Mouse (Mus musculus) midbrain, embryonic 10.5 days (tissue): Measurements from ENCODE around the gene Rgs17. TPM values are rescaled to one million over a fixed set of nuclear protein-coding genes. Genes with fewer than 3 reads are reported as not detected.

Source experiments
- DNase-seq: peaks from one replicate; pipeline ENCODE4 v3.0.0-alpha.2; 2017; ENCODE audit warnings: low spot score
- H3K27ac ChIP-seq: fragments of 300-500 bp; sonication (generic); replicated peaks from 2 replicates; pipeline ENCODE4 v1.5.1; 2016; ENCODE audit warnings: mild to moderate bottlenecking
- H3K27me3 ChIP-seq: fragments of 300-500 bp; sonication (generic); 2 replicates; pipeline ENCODE4 v1.6.1; 2016; ENCODE audit warnings: low read depth, mild to moderate bottlenecking; ENCODE audit not compliant: poor library complexity, severe bottlenecking
- H3K36me3 ChIP-seq: fragments of 300-500 bp; sonication (generic); 2 replicates; pipeline ENCODE4 v1.6.1; 2016; ENCODE audit warnings: mild to moderate bottlenecking, moderate library complexity
- H3K4me1 ChIP-seq: fragments of 300-500 bp; sonication (generic); 2 replicates; pipeline ENCODE4 v1.6.1; 2016
- H3K4me3 ChIP-seq: fragments of 300-500 bp; sonication (generic); 2 replicates; pipeline ENCODE4 v1.5.1; 2016; ENCODE audit warnings: mild to moderate bottlenecking, moderate library complexity
- H3K9me3 ChIP-seq: fragments of 300-500 bp; sonication (generic); replicated peaks from 2 replicates; pipeline ENCODE4 v1.6.1; 2016; ENCODE audit warnings: mild to moderate bottlenecking
- WGBS: fragments of 180-500 bp; shearing (Covaris S2); methylation state at CpG from one replicate; pipeline ENCODE4 v1.1.7; 2016; 5-methylcytosine and 5-hydroxymethylcytosine counted together
- polyA plus RNA-seq: library from polyadenylated mRNA; unstranded; fragments of >200 nt; fragmentation: Nextera tagmentation; extraction: Ambion mirVana; gene quantifications from 2 replicates; pipeline ENCODE4 v1.2.1, GENCODE M21; 2016

The Rgs17 gene
- polyA plus RNA-seq, 1 experiment from 2014 or later, result 1.3 TPM

DNA sequence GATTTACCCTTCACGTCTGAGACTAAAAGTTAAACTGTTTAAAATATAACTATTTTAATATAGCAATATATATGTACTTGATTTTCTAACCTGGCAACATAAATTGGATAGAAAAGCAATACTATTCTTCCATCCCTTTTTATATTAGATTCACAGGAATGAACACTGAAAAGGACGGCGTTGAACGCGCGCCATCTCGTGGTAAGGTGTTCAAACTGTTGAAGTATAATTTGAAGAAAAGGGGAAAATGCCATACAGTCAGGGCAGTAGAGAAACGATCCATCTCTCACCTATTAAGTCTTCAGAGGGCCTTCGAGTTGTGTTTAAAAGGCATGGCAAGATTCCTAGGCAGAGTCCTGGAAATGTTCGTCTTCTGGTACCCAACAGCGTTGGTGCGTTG lies 131.5 kb downstream of the Rgs17 start:
- Histone ChIP-seq H3K4me1 (no peaks in the 10 kb centered on the region), H3K9me3 (no peaks in the 10 kb centered on the region), H3K27ac (no peak overlapping the region), H3K4me3 (no peak overlapping the region), H3K27me3 (no peaks in the 10 kb centered on the region), H3K36me3 (no peaks in the 10 kb centered on the region)
- WGBS, result 20% methylated on average over 12 of the region's 12 CpGs
- DNase-seq, result peak; percentile 41

DNA sequence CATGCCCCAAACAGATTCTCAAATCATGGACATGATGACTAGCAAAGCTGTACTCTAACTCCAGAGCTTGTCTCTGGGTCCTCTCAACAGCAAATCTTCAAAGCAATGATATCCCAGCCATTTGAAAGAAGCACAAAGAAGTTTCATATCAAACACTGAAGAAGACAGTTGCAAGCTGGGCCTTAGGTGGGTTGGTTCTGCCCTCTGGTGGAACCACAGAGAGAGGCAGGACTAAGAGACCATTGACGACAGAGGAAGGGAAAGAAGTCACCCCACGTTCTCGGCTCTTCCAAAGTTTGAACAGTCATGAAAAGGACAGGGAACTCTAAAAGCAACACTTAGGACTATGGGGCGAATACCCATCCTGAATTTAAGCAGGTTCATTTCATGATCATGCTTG lies 135.3 kb downstream of the Rgs17 start:
- Histone ChIP-seq H3K27me3 (no peaks in the 10 kb centered on the region), H3K27ac (no peak overlapping the region), H3K36me3 (no peaks in the 10 kb centered on the region), H3K4me1 (no peaks in the 10 kb centered on the region), H3K9me3 (no peaks in the 10 kb centered on the region), H3K4me3 (no peak overlapping the region)
- WGBS, result 23% methylated on average over 4 of the region's 4 CpGs
- DNase-seq, result peak; percentile 26

Other genes with a start within 250 kb of the Rgs17 start
- gene Fbxo5, start 116.8 kb downstream of the Rgs17 start, polyA plus RNA-seq, result 99.5 and 114 TPM in 2 replicates
- gene Mtrf1l, start 98.5 kb downstream of the Rgs17 start, polyA plus RNA-seq, result 13.1 and 13.6 TPM in 2 replicates